Mouse (Mus musculus): ENCODE data around the gene Atp2a1.

- TF ChIP-seq CTCF (IDR thresholded peaks at IDR 0.05; ENCODE audit: insufficient read depth, low read length) (no peak), POLR2A (IDR thresholded peaks at IDR 0.05; ENCODE audit: borderline replicate concordance, extremely low read depth, low read depth, low read length) (no peak)
Observed at GRCm38 (mm10) chr7:126496475-126496874, 33.6 kb upstream of the Atp2a1 start.

Data from lung, adult 2 months (tissue).